Mouse (Mus musculus) MEL (cell line): ENCODE results near the gene Mylk. TPM values are rescaled to one million over a fixed set of nuclear protein-coding genes. Genes with fewer than 3 reads are reported as not detected.

Experiments
- DNase-seq: peaks from one replicate; pipeline ENCODE4 v3.0.0; 2011; ENCODE audit warnings: low read depth, low spot score
- H3K27ac ChIP-seq: 2 replicates; pipeline ENCODE4 v1.5.1; 2012; ENCODE audit warnings: low read depth, mild to moderate bottlenecking, control low read depth, low read length, moderate library complexity; ENCODE audit not compliant: control insufficient read depth
- H3K27me3 ChIP-seq, 2 experiments: fragments of 150-350 bp in 1 of 2; sonication (generic) in 1 of 2; 2 replicates each; pipeline ENCODE4 v1.6.1; 2012; ENCODE audit warnings: low read length in 2 of 2, mild to moderate bottlenecking in 2 of 2, improper control_type of control experiment in 1 of 2, moderate library complexity in 1 of 2; ENCODE audit not compliant: insufficient read depth in 2 of 2, control insufficient read depth in 1 of 2
- H3K36me3 ChIP-seq, 2 experiments: 2 replicates each; pipeline ENCODE4 v1.6.1; 2012 to 2014; ENCODE audit warnings: low read length in 2 of 2, improper control_type of control experiment in 1 of 2, inconsistent platforms in 1 of 2, mild to moderate bottlenecking in 1 of 2; ENCODE audit not compliant: insufficient read depth in 2 of 2, control insufficient read depth in 1 of 2
- H3K4me1 ChIP-seq, 2 experiments: fragments of 150-350 bp in 1 of 2; sonication (generic) in 1 of 2; 2 replicates each; pipeline ENCODE4 v1.6.1; 2012; ENCODE audit warnings: low read length in 2 of 2, improper control_type of control experiment in 1 of 2, mild to moderate bottlenecking in 1 of 2; ENCODE audit not compliant: insufficient read depth in 2 of 2, control insufficient read depth in 1 of 2
- H3K4me3 ChIP-seq, 2 experiments: fragments of 150-350 bp in 1 of 2; sonication (generic) in 1 of 2; 2 replicates each; pipeline ENCODE4 v1.5.1; 2012; ENCODE audit warnings: low read depth in 2 of 2, low read length in 2 of 2, mild to moderate bottlenecking in 2 of 2, moderate library complexity in 2 of 2, control low read depth in 1 of 2, improper control_type of control experiment in 1 of 2; ENCODE audit not compliant: control insufficient read depth in 1 of 2, insufficient read depth in 1 of 2
- H3K79me2 ChIP-seq: 2 replicates; pipeline ENCODE4 v1.6.1; 2012; ENCODE audit warnings: mild to moderate bottlenecking, low read length, moderate library complexity; ENCODE audit not compliant: control insufficient read depth, poor library complexity, insufficient read depth
- H3K9ac ChIP-seq: 2 replicates; pipeline ENCODE4 v1.6.1; 2012; ENCODE audit warnings: low read depth, mild to moderate bottlenecking, control low read depth, low read length, moderate library complexity; ENCODE audit not compliant: control insufficient read depth, poor library complexity, severe bottlenecking
- H3K9me3 ChIP-seq: fragments of 150-350 bp; sonication (generic); replicated peaks from 2 replicates; pipeline ENCODE4 v1.6.1; 2012; ENCODE audit warnings: mild to moderate bottlenecking, low read length, improper control_type of control experiment, moderate library complexity; ENCODE audit not compliant: insufficient read depth
- BHLHE40 ChIP-seq: IDR thresholded peaks from 2 replicates; pipeline ENCODE4 v1.6.1; 2012; ENCODE audit warnings: low read depth, mild to moderate bottlenecking, inconsistent platforms, low read length, improper control_type of control experiment, borderline replicate concordance
- CHD1 ChIP-seq: IDR thresholded peaks from 2 replicates; pipeline ENCODE4 v1.6.1; 2012; ENCODE audit warnings: low read depth, mild to moderate bottlenecking, inconsistent platforms, low read length, improper control_type of control experiment
- CHD2 ChIP-seq: IDR thresholded peaks from 2 replicates; pipeline ENCODE4 v1.6.1; 2011; ENCODE audit warnings: low read length, improper control_type of control experiment
- CTCF ChIP-seq, 3 experiments: IDR thresholded peaks in 2 of 3; conservative IDR thresholded peaks in 1 of 3; 2 replicates each; pipeline ENCODE4 v1.5.1; 2011 to 2012; ENCODE audit warnings: low read length in 3 of 3, low read depth in 2 of 3, mild to moderate bottlenecking in 2 of 3, improper control_type of control experiment in 1 of 3, inconsistent platforms in 1 of 3, mixed read lengths in 1 of 3, moderate library complexity in 1 of 3; ENCODE audit not compliant: control insufficient read depth in 1 of 3, insufficient read depth in 1 of 3, poor library complexity in 1 of 3, severe bottlenecking in 1 of 3
- EP300 ChIP-seq, 2 experiments: IDR thresholded peaks; 2 replicates each; pipeline ENCODE4 v1.6.1; 2011; ENCODE audit warnings: improper control_type of control experiment in 2 of 2, low read length in 2 of 2, low read depth in 1 of 2, mild to moderate bottlenecking in 1 of 2
- ETS1 ChIP-seq: IDR thresholded peaks from 2 replicates; pipeline ENCODE4 v1.6.1; 2012; ENCODE audit warnings: low read depth, mild to moderate bottlenecking, inconsistent platforms, low read length, improper control_type of control experiment, moderate library complexity
- GABPA ChIP-seq: IDR thresholded peaks from 2 replicates; pipeline ENCODE4 v1.6.1; 2012; ENCODE audit warnings: low read depth, mild to moderate bottlenecking, inconsistent platforms, low read length, improper control_type of control experiment, moderate library complexity
- GATA1 ChIP-seq: IDR thresholded peaks from 2 replicates; pipeline ENCODE4 v1.6.1; 2011; ENCODE audit warnings: low read depth, low read length, improper control_type of control experiment
- MAFK ChIP-seq: IDR thresholded peaks from 2 replicates; pipeline ENCODE4 v1.6.1; 2011; ENCODE audit warnings: low read depth, mild to moderate bottlenecking, low read length, improper control_type of control experiment, borderline replicate concordance
- MXI1 ChIP-seq: IDR thresholded peaks from 2 replicates; pipeline ENCODE4 v1.6.1; 2011; ENCODE audit warnings: mild to moderate bottlenecking, low read depth, low read length, improper control_type of control experiment
- MYB ChIP-seq: IDR thresholded peaks from 2 replicates; pipeline ENCODE4 v1.6.1; 2011; ENCODE audit warnings: mild to moderate bottlenecking, low read depth, low read length, improper control_type of control experiment
- NELFE ChIP-seq: IDR thresholded peaks from 2 replicates; pipeline ENCODE4 v1.6.1; 2011; ENCODE audit warnings: low read depth, low read length, improper control_type of control experiment
- NRF1 ChIP-seq: IDR thresholded peaks from 2 replicates; pipeline ENCODE4 v1.6.1; 2014; ENCODE audit warnings: low read depth, mild to moderate bottlenecking, inconsistent platforms, low read length, improper control_type of control experiment, moderate library complexity; ENCODE audit not compliant: poor library complexity, insufficient read depth, severe bottlenecking
- POLR2A ChIP-seq, 2 experiments: IDR thresholded peaks; 2 replicates each; pipeline ENCODE4 v1.6.1; 2011 to 2012; ENCODE audit warnings: low read length in 2 of 2, mild to moderate bottlenecking in 2 of 2, control low read depth in 1 of 2, improper control_type of control experiment in 1 of 2, low read depth in 1 of 2, moderate library complexity in 1 of 2; ENCODE audit not compliant: control insufficient read depth in 1 of 2, insufficient read depth in 1 of 2, poor library complexity in 1 of 2
- SIN3A ChIP-seq: IDR thresholded peaks from 2 replicates; pipeline ENCODE4 v1.6.1; 2012; ENCODE audit warnings: low read length, improper control_type of control experiment, inconsistent platforms
- TAL1 ChIP-seq: IDR thresholded peaks from 2 replicates; pipeline ENCODE4 v1.6.1; 2012; ENCODE audit warnings: mild to moderate bottlenecking, inconsistent platforms, low read length, moderate library complexity, mixed read lengths
- TBP ChIP-seq: IDR thresholded peaks from 2 replicates; pipeline ENCODE4 v1.8.0; 2011; ENCODE audit warnings: low read depth, low read length, improper control_type of control experiment
- UBTF ChIP-seq: IDR thresholded peaks from 2 replicates; pipeline ENCODE4 v1.6.1; 2012; ENCODE audit warnings: low read depth, mild to moderate bottlenecking, inconsistent platforms, low read length, improper control_type of control experiment, moderate library complexity, borderline replicate concordance; ENCODE audit not compliant: insufficient read depth
- USF1 ChIP-seq: IDR thresholded peaks from 2 replicates; pipeline ENCODE4 v1.6.1; 2014; ENCODE audit warnings: low read depth, mild to moderate bottlenecking, inconsistent platforms, low read length, improper control_type of control experiment, moderate library complexity
- ZC3H11A ChIP-seq: IDR thresholded peaks from 2 replicates; pipeline ENCODE4 v1.6.1; 2012; ENCODE audit warnings: low read depth, mild to moderate bottlenecking, inconsistent platforms, low read length, improper control_type of control experiment
- ZKSCAN1 ChIP-seq: IDR thresholded peaks from 2 replicates; pipeline ENCODE4 v1.6.1; 2012; ENCODE audit warnings: low read depth, mild to moderate bottlenecking, inconsistent platforms, low read length, improper control_type of control experiment, moderate library complexity
- ZNF384 ChIP-seq: IDR thresholded peaks from 2 replicates; pipeline ENCODE4 v1.6.1; 2012; ENCODE audit warnings: low read depth, mild to moderate bottlenecking, inconsistent platforms, low read length, improper control_type of control experiment
- polyA plus RNA-seq, 2 experiments: library from polyadenylated mRNA; stranded (reverse) in 1 of 2; unstranded in 1 of 2; fragments of >175 nt in 1 of 2; fragments of >200 nt in 1 of 2; gene quantifications; 2 replicates each; pipeline versions ENCODE4 v1.2.1 to v1.2.4; 2012; ENCODE audit warnings: low replicate concordance in 2 of 2, low read depth in 1 of 2; ENCODE audit not compliant: insufficient read length in 2 of 2, insufficient read depth in 1 of 2, missing spikeins in 1 of 2
- total RNA-seq: library from RNA; depleted of rRNA; stranded (reverse); fragments of 300-350 nt; gene quantifications from 2 replicates; pipeline ENCODE4 v1.2.3, GENCODE M21; 2012

Mylk gene
- total and polyA plus RNA-seq, 3 experiments = not detected

DNA sequence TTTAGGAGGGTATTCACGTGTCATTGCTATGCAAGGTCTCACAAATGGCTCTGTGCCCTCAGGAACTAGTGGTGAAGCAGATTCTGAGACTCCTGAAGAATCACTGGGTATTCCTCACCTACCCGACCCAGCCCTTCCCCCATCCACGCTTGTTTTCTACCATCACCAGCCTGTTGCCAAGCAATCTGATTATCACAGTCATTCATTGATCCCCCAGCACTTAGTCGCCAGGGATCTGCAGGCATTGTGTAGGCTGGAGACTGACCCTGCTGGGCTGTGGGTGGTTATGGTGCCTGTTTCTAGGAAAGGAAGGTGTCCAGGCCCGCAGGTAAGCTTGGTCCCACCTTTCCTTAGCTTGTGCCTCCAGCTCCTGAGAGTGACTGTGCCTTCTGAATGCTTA lies 155.0 kb downstream of the Mylk start:
- Histone ChIP-seq H3K9ac (no peak overlapping the region), H3K9me3 (no peaks in the 10 kb centered on the region), H3K27me3 (no peaks in the 10 kb centered on the region), H3K4me3 (no peak overlapping the region), H3K36me3 (no peaks in the 10 kb centered on the region), H3K4me1 (no peaks in the 10 kb centered on the region), H3K27ac (no peak overlapping the region), H3K79me2 (no peaks in the 10 kb centered on the region)
- no peak for DNase-seq
- TF ChIP-seq CHD2 (no peak), TBP (no peak), GABPA (no peak), UBTF (no peak), NRF1 (no peak), USF1 (no peak), ZNF384 (no peak), POLR2A (IDR thresholded peaks at IDR 0.05; ENCODE audit: control insufficient read depth in 1 of 2, insufficient read depth in 1 of 2, low read depth in 1 of 2, low read length in 2 of 2, poor library complexity in 1 of 2) (no peak), SIN3A (no peak), TAL1 (no peak), MXI1 (no peak), ZC3H11A (no peak), CHD1 (no peak), NELFE (no peak), CTCF (IDR thresholded peaks at IDR 0.05 in 2 of 3, conservative IDR thresholded peaks at IDR 0.05 in 1 of 3; ENCODE audit: control insufficient read depth in 1 of 3, insufficient read depth in 1 of 3, low read depth in 2 of 3, low read length in 3 of 3, poor library complexity in 1 of 3, severe bottlenecking in 1 of 3) (no peak), MYB (no peak)

DNA sequence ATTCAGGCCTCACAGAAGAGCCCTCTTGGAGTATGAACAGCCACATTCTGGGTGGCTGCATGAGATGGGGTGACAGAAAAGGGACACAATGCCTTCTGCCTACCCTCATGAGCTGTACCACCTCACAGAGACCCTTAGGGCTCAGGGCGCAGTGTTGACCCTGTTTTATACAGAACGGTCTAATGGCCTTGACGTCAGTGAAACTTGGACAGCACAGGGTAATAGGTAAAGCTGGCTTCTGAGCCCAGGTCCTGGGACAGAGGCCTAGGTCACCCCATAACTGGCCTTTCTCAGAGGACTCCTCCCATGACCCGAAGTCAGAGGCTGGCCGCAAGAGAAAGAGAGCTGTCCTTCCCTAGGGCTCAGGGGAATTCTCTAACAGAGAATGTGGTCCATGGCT lies 155.5 kb downstream of the Mylk start:
- no peak for TF ChIP-seq ZKSCAN1
- no peak overlapping the region for H3K9ac ChIP-seq
- H3K36me3 ChIP-seq = no peaks in the 10 kb centered on the region
- no peaks in the 10 kb centered on the region for H3K4me1 ChIP-seq
- H3K27ac ChIP-seq = no peak overlapping the region
- no peak for DNase-seq
- H3K79me2 ChIP-seq = no peaks in the 10 kb centered on the region
- H3K9me3 ChIP-seq = no peaks in the 10 kb centered on the region
- no peak overlapping the region for H3K4me3 ChIP-seq
- no peaks in the 10 kb centered on the region for H3K27me3 ChIP-seq

DNA sequence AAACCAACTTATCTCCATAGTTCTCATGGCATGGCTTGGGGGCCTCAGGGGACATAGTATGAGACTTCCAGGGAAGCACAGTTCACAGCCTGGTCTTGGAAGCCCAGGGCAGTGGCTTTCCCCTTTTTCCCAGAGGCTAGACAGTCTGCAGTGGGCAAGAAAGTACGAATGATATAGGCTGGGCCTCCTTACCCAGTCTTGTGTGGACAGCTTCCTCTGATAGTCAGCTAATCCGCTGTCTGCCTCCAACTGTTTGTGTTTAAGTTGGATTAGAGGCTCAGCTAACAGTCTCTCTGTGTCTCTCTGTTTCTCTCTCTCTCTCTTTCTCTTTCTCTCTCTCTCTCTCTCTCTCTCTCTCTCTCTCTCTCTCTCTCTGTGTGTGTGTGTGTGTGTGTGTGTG lies 156.0 kb downstream of the Mylk start:
- TF ChIP-seq GATA1 (no peak), NELFE (no peak), BHLHE40 (no peak), EP300 (IDR thresholded peaks at IDR 0.05; ENCODE audit: low read depth in 1 of 2, low read length in 2 of 2) (no peak), MAFK (no peak), ETS1 (no peak), ZC3H11A (no peak), UBTF (no peak)
- no peaks in the 10 kb centered on the region for H3K27me3 ChIP-seq
- no peak for DNase-seq
- H3K9ac ChIP-seq = no peak overlapping the region
- H3K4me3 ChIP-seq = no peak overlapping the region
- no peaks in the 10 kb centered on the region for H3K4me1 ChIP-seq
- no peaks in the 10 kb centered on the region for H3K36me3 ChIP-seq
- H3K9me3 ChIP-seq = no peaks in the 10 kb centered on the region
- no peaks in the 10 kb centered on the region for H3K79me2 ChIP-seq
- H3K27ac ChIP-seq = no peak overlapping the region
